Mouse (Mus musculus): ENCODE measurements around the gene Dnah12.

DNA sequence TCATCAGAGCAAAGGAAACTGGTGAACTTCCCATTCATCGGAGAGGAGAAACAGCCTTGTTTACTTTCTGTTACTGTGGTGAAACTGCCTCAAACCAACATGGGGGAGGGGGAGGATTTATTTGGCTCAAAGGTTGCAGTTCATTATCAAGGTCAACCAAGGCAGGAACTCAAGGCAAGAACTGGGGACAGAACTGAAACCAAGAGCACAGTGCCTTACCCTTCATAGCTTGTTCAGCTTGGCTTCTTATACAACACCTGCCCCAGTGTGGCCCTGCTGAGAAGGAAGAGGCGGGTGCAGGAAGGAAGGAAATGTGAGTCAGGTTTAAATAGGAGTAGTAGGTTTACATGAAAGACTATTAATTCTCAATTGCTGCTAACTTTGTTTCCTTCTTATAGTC is 165.3 kb downstream of the Dnah12 start:
- TF ChIP-seq FLI1 (IDR thresholded peaks at IDR 0.05; ENCODE audit: low read length) (no peak), GATA1 (IDR thresholded peaks at IDR 0.05; ENCODE audit: borderline replicate concordance, low read length) (no peak)

Data from megakaryocyte, embryonic 14.5 days (primary cell).